Comparison of ENCODE assay signal across 1 mouse cellular context in the genomic region with DNA sequence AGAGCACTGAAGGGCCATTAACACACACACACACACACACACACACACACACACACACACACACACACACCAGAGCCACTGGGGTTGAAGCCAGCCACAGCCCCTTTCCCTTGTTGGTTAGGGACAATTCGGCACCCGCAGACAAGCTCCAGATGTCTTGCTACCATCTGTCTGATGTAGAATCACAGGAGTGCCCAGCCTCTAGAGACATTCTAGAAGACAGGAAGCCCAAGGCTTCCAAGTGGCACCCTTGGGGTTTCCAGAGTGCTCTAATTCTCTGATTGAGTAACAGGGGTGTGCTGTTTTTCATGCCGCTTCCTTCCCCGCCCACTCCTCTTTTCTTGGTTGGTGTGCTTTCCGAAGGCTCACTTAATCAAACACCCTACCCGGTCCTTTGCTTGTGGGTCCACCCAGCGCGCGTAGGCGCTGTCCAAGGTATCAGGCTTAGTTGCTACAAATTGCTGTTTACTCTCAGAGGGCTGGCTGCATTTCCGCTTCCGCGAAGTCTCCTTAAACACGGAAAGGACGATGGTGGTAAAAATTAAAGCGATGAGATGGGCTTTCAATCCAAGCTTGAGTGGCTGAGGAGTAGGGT.
TF ChIP-seq lines count a peak whose summit lies in the region.

No protein-coding gene starts in this region.

TF ChIP-seq in MEL, 35 proteins besides CTCF, POLR2A, EP300 and RAD21 (continued from another document):
- TF ChIP-seq SMC3 (IDR thresholded peaks at IDR 0.05; ENCODE audit: low read depth, low read length): no peak
- TF ChIP-seq ELF1 (IDR thresholded peaks at IDR 0.05; ENCODE audit: low read depth, low read length): no peak
- no peak for TF ChIP-seq CHD1 (IDR thresholded peaks at IDR 0.05; ENCODE audit: low read depth, low read length)
- no peak for TF ChIP-seq BHLHE40 (IDR thresholded peaks at IDR 0.05; ENCODE audit: borderline replicate concordance, low read depth, low read length)
- no peak for TF ChIP-seq ZKSCAN1 (IDR thresholded peaks at IDR 0.05; ENCODE audit: low read depth, low read length)
- no peak for TF ChIP-seq MYC (IDR thresholded peaks at IDR 0.05; ENCODE audit: low read depth, low read length)
- TF ChIP-seq HCFC1 (IDR thresholded peaks at IDR 0.05; ENCODE audit: low read depth, low read length): no peak
